Mouse (Mus musculus) neural tube, embryonic 12.5 days (tissue): ENCODE results near the gene Hist1h2ae. TPM values are rescaled to one million over a fixed set of nuclear protein-coding genes. Genes with fewer than 3 reads are reported as not detected.
A peak's percentile ranks its signal among the peaks of the same experiment; 100 is the strongest.
"Not testable (repeated sequence)": the region's sequence is repeated elsewhere in the genome, so short reads cannot be mapped to it uniquely, and the experiment has no call there.

Experiments
- ATAC-seq: fragments of 200-750 bp; cut with Nextera tagmentation; 2 replicates; pipeline ENCODE4 v1.8.0; 2017; ENCODE audit warnings: low read depth, mild to moderate bottlenecking, moderate TSS enrichment, moderate library complexity; ENCODE audit not compliant: low FRiP score
- H3K27ac ChIP-seq: fragments of 300-500 bp; sonication (generic); 2 replicates; pipeline ENCODE4 v1.5.1; 2016
- H3K27me3 ChIP-seq: fragments of 300-500 bp; sonication (generic); replicated peaks from 2 replicates; pipeline ENCODE4 v1.6.1; 2016; ENCODE audit warnings: mild to moderate bottlenecking
- H3K36me3 ChIP-seq: fragments of 300-500 bp; sonication (generic); 2 replicates; pipeline ENCODE4 v1.6.1; 2016; ENCODE audit warnings: mild to moderate bottlenecking
- H3K4me1 ChIP-seq: fragments of 300-500 bp; sonication (generic); 2 replicates; pipeline ENCODE4 v1.6.1; 2016
- H3K4me2 ChIP-seq: fragments of 300-500 bp; sonication (generic); replicated peaks from 2 replicates; pipeline ENCODE4 v1.6.1; 2016; ENCODE audit warnings: mild to moderate bottlenecking
- H3K4me3 ChIP-seq: fragments of 300-500 bp; sonication (generic); 2 replicates; pipeline ENCODE4 v1.5.1; 2016
- H3K9ac ChIP-seq: fragments of 300-500 bp; sonication (generic); 2 replicates; pipeline ENCODE4 v1.6.1; 2016; ENCODE audit warnings: mild to moderate bottlenecking
- H3K9me3 ChIP-seq: fragments of 300-500 bp; sonication (generic); 2 replicates; pipeline ENCODE4 v1.6.1; 2016; ENCODE audit warnings: mild to moderate bottlenecking
- WGBS: fragments of 180-500 bp; shearing (Covaris S2); methylation state at CpG from one replicate; pipeline ENCODE4 v1.1.7; 2016; 5-methylcytosine and 5-hydroxymethylcytosine counted together
- polyA plus RNA-seq: library from polyadenylated mRNA; unstranded; fragments of >200 nt; fragmentation: Nextera tagmentation; extraction: Ambion mirVana; gene quantifications from 2 replicates; pipeline ENCODE4 v1.2.1, GENCODE M21; 2016

Gene Hist1h2ae
- polyA plus RNA-seq, 1 experiment from 2014 or later, result 52.5 TPM

GRCm38 (mm10) chr13:23541497-23541896 lies 29.5 kb downstream of the Hist1h2ae start:
- WGBS, result 81% methylated on average over 3 of the region's 3 CpGs
- no peak for ATAC-seq

GRCm38 (mm10) chr13:23539821-23540220 lies 31.2 kb downstream of the Hist1h2ae start:
- ATAC-seq, result not testable (repeated sequence)

More at GRCm38 (mm10) chr13:23541497-23541896, 29.5 kb downstream of the Hist1h2ae start:
- Histone ChIP-seq H3K4me3 (no peak overlapping the region), H3K27ac (no peak overlapping the region), H3K4me1 (peaks cover under 1% of the 10 kb centered on the region), H3K9ac (no peak overlapping the region), H3K4me2 (no peak overlapping the region), H3K9me3 (no peaks in the 10 kb centered on the region), H3K27me3 (no peaks in the 10 kb centered on the region), H3K36me3 (no peaks in the 10 kb centered on the region)

GRCm38 (mm10) chr13:23538249-23538648 lies 32.8 kb downstream of the Hist1h2ae start:
- H3K36me3 ChIP-seq, result no peaks in the 10 kb centered on the region
- no peak overlapping the region for H3K4me3 ChIP-seq
- no peak overlapping the region for H3K27ac ChIP-seq
- H3K27me3 ChIP-seq, result no peaks in the 10 kb centered on the region
- H3K4me2 ChIP-seq, result no peak overlapping the region
- no peak for ATAC-seq
- WGBS, result 70% methylated on average over 5 of the region's 5 CpGs
- H3K4me1 ChIP-seq, result peaks cover 11% of the 10 kb centered on the region
- H3K9ac ChIP-seq, result no peak overlapping the region
- no peaks in the 10 kb centered on the region for H3K9me3 ChIP-seq

More at GRCm38 (mm10) chr13:23539821-23540220, 31.2 kb downstream of the Hist1h2ae start:
- not testable (repeated sequence) for H3K4me3 ChIP-seq, H3K36me3 ChIP-seq, H3K27ac ChIP-seq, H3K9me3 ChIP-seq, H3K27me3 ChIP-seq, H3K4me1 ChIP-seq, H3K9ac ChIP-seq, H3K4me2 ChIP-seq
- WGBS, result 79% methylated on average over 1 of the region's 1 CpGs

GRCm38 (mm10) chr13:23537006-23537710 lies 33.9 kb downstream of the Hist1h2ae start:
- WGBS, result 77% methylated on average over 3 of the region's 3 CpGs
- no peak overlapping the region for H3K9ac ChIP-seq
- no peak overlapping the region for H3K4me3 ChIP-seq
- H3K27me3 ChIP-seq, result no peaks in the 10 kb centered on the region
- ATAC-seq, result no peak
- H3K9me3 ChIP-seq, result no peaks in the 10 kb centered on the region
- no peak overlapping the region for H3K27ac ChIP-seq
- H3K36me3 ChIP-seq, result no peaks in the 10 kb centered on the region
- peak overlapping the region; percentile 70 for H3K4me2 ChIP-seq
- peaks cover 22% of the 10 kb centered on the region for H3K4me1 ChIP-seq

GRCm38 (mm10) chr13:23536076-23536822 lies 34.8 kb downstream of the Hist1h2ae start:
- peaks cover 22% of the 10 kb centered on the region for H3K4me1 ChIP-seq
- no peaks in the 10 kb centered on the region for H3K27me3 ChIP-seq
- peak overlapping the region; percentile 62 for H3K9ac ChIP-seq
- no peak for ATAC-seq
- H3K4me3 ChIP-seq, result peak overlapping the region; percentile 31
- 18% methylated on average over 7 of the region's 7 CpGs for WGBS
- peak overlapping the region; percentile 70 for H3K4me2 ChIP-seq
- no peaks in the 10 kb centered on the region for H3K36me3 ChIP-seq
- no peaks in the 10 kb centered on the region for H3K9me3 ChIP-seq
- H3K27ac ChIP-seq, result no peak overlapping the region

GRCm38 (mm10) chr13:23535137-23536075 lies 35.6 kb downstream of the Hist1h2ae start, which contains the start of gene Hist1h3g:
Hist1h3g (plus strand) TSS chr13:23535422.
- peak within 1 kb of the TSS; percentile 70 for H3K4me2 ChIP-seq
- under 1% methylated on average over 58 of the region's 62 CpGs for WGBS
- H3K27ac ChIP-seq, result peak within 1 kb of the TSS; percentile 64
- peak; percentile 86 for ATAC-seq
- H3K4me1 ChIP-seq, result peaks cover 22% of the 10 kb centered on the region
- not testable (repeated sequence) for H3K36me3 ChIP-seq, H3K27me3 ChIP-seq, H3K9me3 ChIP-seq
- H3K9ac ChIP-seq, result peak within 1 kb of the TSS; percentile 62
- peak within 1 kb of the TSS; percentile 46 for H3K4me3 ChIP-seq

- WGBS, result under 1% methylated on average over 15 of the region's 15 CpGs
- Histone ChIP-seq H3K9ac (peak overlapping the region; percentile 57), H3K36me3 (no peaks in the 10 kb centered on the region), H3K4me1 (peaks cover 22% of the 10 kb centered on the region), H3K4me2 (peak overlapping the region; percentile 70), H3K27ac (peak overlapping the region; percentile 64), H3K4me3 (peak overlapping the region; percentile 46), H3K27me3 (no peaks in the 10 kb centered on the region), H3K9me3 (no peaks in the 10 kb centered on the region)
- no peak for ATAC-seq
Measured at GRCm38 (mm10) chr13:23534368-23535131, 36.5 kb downstream of the Hist1h2ae start.

GRCm38 (mm10) chr13:23533560-23534367 lies 37.3 kb downstream of the Hist1h2ae start, which contains the start of gene Hist1h2af:
Hist1h2af (plus strand) TSS chr13:23533906.
- not testable (repeated sequence) for H3K36me3 ChIP-seq, H3K27me3 ChIP-seq, H3K9me3 ChIP-seq
- peak; percentile 30 for ATAC-seq
- WGBS, result under 1% methylated on average over 26 of the region's 53 CpGs
- H3K27ac ChIP-seq, result peak within 1 kb of the TSS; percentile 66
- peaks cover 22% of the 10 kb centered on the region for H3K4me1 ChIP-seq
- peak within 1 kb of the TSS; percentile 57 for H3K9ac ChIP-seq
- peak within 1 kb of the TSS; percentile 46 for H3K4me3 ChIP-seq
- peak within 1 kb of the TSS; percentile 70 for H3K4me2 ChIP-seq

GRCm38 (mm10) chr13:23532262-23533075 lies 38.6 kb downstream of the Hist1h2ae start:
- Histone ChIP-seq H3K9me3 (no peaks in the 10 kb centered on the region), H3K4me1 (peaks cover 22% of the 10 kb centered on the region), H3K27ac (peak overlapping the region; percentile 89; the same call in 1 of the 2 replicates), H3K4me2 (peak overlapping the region; percentile 70), H3K27me3 (no peaks in the 10 kb centered on the region), H3K4me3 (peak overlapping the region; percentile 52), H3K9ac (peak overlapping the region; percentile 73), H3K36me3 (no peaks in the 10 kb centered on the region)
- 22% methylated on average over 9 of the region's 9 CpGs for WGBS
- no peak for ATAC-seq
